Comparison of ENCODE assay signal across 16 mouse cellular contexts in the genomic region with DNA sequence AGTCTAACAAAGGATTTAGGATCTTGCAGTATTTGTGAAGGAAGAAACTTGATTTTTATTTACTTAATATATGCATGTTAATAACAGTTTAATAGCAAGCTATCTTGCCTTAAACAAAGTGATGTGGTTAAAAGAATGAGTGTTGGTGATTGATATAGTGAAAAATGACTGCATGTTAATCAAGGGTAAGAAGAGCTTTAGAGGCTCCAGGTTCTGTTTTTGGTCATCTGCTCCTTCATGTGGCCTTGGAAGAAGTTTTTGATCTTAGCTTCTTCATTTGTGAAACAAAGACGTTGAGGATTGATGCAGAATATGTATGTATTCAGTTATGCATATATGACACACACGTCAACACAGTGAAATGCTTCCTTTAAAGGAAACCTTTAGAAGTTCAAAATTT.
"Had no signal": no experiment of that assay in that cellular context is flagged by ENCODE, and none has a peak within 500 bp of the region (broad histone marks: within the 10 kb centered on the region; RNA-seq: fewer than 3 reads in every experiment).

No protein-coding gene starts in this region.

- H3K4me2 ChIP-seq: neural tube, embryonic 13.5 days; neural tube, embryonic 15.5 days; stomach, embryonic 15.5 days had no signal

- H3K9ac ChIP-seq: neural tube, embryonic 13.5 days; neural tube, embryonic 15.5 days; stomach, embryonic 15.5 days had no signal

- H3K4me3 ChIP-seq: neural tube, embryonic 13.5 days; neural tube, embryonic 15.5 days; stomach, embryonic 15.5 days had no signal

- DNase-seq: retina, postnatal 1 day; right cerebral cortex, adult 18-20 months; right cerebral cortex, postnatal 14 days; right cerebral cortex, postnatal 25 days; right cerebral cortex, postnatal 4 days; spleen, adult 18-20 months; thymus, adult 18-20 months; thymus, adult 2 months; thymus, postnatal 14 days; thymus, postnatal 25 days; thymus, postnatal 36 days; thymus, postnatal 4 days had no signal

- H3K36me3 ChIP-seq: neural tube, embryonic 13.5 days; neural tube, embryonic 15.5 days; stomach, embryonic 15.5 days had no signal

- H3K9me3 ChIP-seq: neural tube, embryonic 13.5 days; neural tube, embryonic 15.5 days; stomach, embryonic 15.5 days had no signal

- H3K4me1 ChIP-seq: neural tube, embryonic 13.5 days; neural tube, embryonic 15.5 days; stomach, embryonic 15.5 days had no signal

- H3K27me3 ChIP-seq: neural tube, embryonic 13.5 days; neural tube, embryonic 15.5 days; stomach, embryonic 15.5 days had no signal

- H3K27ac ChIP-seq: neural tube, embryonic 13.5 days; neural tube, embryonic 15.5 days; stomach, embryonic 15.5 days; stomach, postnatal 0 days had no signal
